Mouse (Mus musculus): Measurements from ENCODE around the gene Scube3. TPM values are rescaled to one million over a fixed set of nuclear protein-coding genes. Genes with fewer than 3 reads are reported as not detected.

The Scube3 gene
- total RNA-seq, 2 experiments from 2014 or later, result 0.56 to 0.63 TPM

- DNase-seq, result peak; percentile 78
These were observed 8.7 kb upstream of the Scube3 start for GRCm38 (mm10) chr17:28133193-28133592.

DNA sequence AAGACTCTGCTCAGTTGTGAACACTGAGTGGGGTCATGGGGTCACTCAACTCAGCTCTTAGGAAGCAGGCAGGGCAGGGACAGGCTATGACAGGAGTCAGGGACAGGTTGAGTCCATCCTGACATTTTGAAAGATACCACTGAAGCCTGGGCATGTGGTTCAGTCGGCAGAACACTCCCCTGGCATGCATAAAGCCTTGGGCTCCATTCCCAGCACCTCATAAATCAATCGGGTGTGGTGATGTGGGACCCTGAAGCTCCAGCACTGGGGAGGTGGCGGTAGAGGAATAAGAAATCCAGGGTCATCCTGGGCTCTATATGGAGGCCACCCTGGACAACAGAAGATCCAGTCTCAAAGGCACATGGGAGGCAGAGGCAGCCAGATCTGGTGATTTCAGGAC lies 6.4 kb upstream of the Scube3 start:
- no peak for DNase-seq

DNA sequence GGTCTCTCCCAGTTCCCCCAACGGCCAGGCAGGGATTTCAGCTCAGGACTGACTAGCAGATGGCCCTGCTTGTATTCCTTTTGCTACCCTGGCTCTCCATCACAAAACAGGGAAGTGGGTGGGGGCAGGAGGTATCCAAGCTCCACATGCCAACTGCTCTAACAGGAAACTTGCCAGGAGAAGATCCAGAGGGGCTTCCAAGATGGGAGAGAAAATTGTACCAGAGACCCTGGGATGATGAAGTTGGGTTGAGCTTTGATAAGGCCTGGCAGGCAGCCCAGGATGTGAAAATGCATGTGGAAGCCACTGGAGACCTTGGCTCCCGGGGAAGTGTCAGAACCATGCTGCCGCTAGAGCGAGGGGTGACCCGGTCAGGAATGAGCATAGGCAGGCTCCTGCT lies 5.7 kb upstream of the Scube3 start:
- no peak for DNase-seq

DNA sequence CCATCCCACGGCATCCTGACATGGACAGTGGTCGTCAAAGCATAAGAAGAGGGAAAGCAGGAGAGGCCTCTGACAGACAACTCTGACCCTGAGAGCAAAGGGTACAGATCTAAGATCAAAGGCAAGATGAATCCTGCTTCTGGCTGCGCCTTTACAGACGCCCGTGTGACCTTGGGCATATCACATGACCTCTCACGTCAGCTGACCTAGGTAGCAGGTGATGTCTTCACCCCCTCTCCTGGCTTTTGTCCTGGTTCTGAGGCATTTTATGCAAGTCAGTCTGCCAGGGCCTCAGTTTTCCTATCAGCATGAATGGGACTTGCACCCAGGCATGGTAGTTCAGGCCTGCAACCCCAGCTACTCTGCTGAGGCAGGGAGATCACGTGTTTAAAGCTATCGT lies 3.9 kb upstream of the Scube3 start:
- DNase-seq, result no peak

GRCm38 (mm10) chr17:28138685-28139084 lies 3.3 kb upstream of the Scube3 start:
- no peak for DNase-seq

GRCm38 (mm10) chr17:28140431-28141204 lies 1.3 kb upstream of the Scube3 start:
- no peak for DNase-seq

GRCm38 (mm10) chr17:28141205-28141650 lies 713 bp upstream of the Scube3 start:
- no peak for DNase-seq

DNA sequence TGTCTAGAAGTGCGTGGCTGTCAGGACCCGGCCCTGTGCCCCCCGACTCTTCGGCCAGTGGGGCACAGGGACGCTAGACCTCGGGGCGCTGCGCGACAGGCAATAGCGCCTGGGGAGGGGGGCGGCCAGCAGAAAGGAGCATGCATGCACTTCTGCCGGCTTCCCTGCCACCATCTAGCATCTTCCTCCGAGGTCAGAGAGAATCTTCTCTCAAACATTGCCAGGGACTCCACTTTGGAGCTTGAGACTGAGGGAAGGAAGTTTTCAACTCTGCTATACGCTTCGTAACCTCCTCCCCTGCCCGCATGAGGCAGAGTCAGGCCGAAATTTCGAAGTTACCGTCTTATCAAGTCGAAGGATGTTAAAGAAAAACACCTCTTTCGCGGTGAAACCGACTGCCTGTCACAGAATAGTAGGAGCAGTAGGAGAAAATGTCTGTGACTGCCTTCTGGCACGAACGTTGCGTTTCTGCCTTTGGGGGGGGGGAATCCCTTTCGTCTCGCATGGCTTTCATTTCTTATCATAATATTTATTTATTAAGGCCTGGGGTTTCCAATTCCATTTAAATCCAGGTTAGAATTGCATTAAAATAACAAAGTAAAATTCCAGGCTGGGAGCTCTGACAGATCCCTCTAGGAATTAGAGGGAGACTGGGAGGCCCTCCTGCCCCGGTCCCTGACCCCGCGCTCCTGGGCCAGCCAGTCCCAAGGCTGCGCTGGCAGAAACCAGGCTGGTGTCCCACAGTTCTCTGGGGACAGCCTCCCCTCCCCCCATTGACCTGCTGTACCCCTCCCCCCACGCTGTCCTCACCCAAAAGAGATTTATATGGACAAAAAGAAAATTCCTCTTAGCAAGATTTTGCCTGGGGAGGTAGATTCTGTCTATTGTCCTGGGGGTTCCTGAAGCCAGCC lies 1.0 kb downstream of the Scube3 start:
- no peak for DNase-seq

DNA sequence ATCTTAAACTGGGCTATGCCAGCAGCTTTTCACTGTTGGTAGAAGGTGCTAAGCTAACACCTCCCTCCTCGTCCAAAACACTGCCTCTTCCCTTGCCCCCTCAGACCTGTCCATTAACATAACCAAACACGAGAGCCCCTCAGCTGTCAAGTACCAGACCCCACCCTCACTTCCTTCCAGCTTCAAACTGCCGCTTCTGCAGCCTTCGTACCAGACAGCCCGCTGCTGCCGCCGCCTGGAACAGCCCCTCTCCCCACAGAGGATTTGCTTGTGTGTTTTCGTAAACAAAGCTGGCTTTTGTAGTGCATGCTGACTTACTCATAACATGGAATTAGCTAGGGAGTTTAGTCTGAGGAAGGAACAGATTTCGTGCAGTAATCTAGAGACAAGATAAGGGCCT lies 1.8 kb downstream of the Scube3 start:
- DNase-seq, result no peak

DNA sequence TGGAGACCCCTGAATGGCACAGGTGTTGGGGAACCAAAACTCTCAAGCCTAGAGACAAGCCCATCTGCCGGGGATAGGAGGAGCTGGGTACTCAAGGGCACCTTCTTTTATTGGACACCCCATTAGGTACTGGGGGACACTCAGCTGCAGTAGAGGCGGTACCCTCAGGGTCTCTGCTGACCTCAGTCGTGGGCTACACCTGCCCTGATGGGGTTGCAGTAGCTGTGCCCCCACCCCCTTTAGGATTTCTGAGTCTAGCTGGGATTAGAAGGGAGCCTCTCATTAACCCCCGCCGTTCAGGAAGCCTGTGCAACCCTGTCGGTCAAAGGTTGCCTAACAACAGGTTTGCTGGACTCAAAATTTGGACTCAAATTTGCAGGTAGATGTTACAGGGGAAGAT lies 2.3 kb downstream of the Scube3 start:
- DNase-seq, result no peak

DNA sequence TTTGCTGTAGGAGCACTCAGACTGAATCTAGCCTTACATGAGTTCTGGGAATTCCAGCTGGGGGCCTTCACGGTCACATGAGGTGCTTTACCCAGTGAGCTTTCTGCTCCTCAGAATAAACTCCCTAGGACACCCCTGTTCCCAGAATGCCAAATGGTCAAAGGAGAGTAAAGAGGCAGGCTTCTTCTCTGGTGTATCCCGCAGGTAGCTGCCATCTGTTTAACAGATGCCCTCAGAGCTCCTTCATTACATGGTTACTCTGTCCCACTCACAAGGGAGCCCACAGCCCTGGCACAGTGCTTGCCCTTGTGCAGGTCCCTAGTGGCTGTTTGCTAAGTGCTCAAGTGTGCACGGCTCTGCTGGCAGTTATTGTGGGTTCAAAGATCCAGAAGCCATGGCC lies 6.3 kb downstream of the Scube3 start:
- no peak for DNase-seq

GRCm38 (mm10) chr17:28149734-28150133 lies 7.8 kb downstream of the Scube3 start:
- DNase-seq, result no peak

DNA sequence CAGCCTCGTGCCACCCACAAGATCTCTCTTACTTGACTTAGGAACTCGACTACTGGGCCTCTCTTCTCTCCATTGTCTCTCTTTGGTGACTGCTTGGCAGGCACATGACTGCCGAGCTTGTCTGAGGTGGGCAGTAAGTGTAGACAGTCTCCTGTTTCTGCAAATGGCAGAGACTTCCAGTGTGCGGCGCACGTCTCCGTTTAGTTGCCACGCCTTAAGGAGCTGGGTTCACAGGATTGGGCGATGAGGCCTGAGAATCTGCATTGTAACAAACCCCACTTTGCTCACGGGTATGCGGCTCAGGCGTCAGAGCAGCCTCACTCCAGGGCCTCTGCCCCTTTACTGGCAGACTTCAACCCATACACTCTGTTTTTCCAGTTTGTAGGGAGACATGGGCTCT lies 8.5 kb downstream of the Scube3 start:
- no peak for DNase-seq

- no peak for DNase-seq
These were observed 11.2 kb downstream of the Scube3 start for GRCm38 (mm10) chr17:28153095-28153494.

DNA sequence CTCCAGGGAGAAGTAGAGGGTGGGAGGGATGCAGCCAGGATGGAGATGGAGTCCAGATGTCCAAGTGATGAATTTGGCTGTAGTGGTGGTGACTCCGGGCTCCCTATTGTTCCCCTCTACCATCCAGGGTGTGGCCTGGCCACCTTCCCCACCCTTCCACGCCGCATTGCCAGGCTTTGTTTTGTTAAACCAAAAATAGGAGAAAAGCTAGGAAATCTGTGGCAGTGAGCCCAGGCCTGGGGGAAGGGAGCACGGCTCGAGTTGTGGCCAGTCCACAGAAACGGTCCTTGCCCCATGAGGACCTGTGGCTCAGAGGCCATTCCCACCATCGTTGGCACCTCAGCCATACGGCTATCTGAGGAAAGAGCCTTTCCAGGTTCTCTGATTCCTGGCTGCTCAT lies 13.0 kb downstream of the Scube3 start:
- no peak for DNase-seq

GRCm38 (mm10) chr17:28160361-28160760 lies 18.4 kb downstream of the Scube3 start:
- no peak for DNase-seq

DNA sequence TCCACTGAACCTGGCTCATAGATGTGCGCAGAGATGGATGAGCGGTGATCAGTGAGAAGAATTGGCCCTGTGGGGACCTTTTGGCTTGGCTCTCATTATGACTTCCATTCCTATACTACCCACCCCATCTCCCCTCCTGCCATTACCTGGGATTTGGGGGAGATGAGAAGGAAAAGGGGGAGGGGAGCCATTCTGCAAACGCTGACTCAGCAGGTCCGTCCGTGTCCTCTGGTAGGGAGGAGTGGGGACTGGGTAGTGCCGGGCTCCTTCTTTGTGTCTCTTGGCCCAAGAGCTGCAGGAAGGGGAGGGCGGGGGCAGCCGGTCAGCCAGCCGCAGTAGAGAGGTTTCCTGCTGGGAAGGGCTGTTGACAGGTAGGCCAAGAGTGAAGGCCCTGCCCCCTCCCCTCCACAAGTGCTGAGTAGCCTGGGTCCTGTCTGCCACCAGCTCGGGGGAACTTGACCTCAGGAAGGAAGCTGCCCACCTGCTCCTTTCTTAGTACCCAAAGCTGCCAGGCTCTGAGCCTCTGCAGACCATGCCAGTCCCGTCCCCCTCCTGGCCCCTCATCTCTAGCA lies 19.5 kb downstream of the Scube3 start:
- DNase-seq, result no peak

DNA sequence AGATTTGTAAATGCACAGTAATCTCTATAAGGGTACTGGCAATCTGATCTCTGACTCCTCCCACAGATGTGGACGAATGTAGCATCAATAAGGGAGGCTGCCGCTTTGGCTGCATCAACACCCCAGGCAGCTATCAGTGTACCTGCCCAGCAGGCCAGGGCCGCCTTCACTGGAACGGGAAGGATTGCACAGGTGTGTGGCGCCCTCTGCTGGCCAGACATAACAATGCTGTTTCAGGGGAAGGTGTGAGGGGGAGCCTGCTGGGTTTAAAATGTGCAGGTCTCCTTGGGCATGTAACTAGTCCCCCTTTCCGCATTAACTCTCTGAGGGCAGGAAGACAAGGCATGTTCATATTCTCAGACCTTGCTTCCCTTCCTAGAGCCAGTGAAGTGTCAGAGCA lies 21.7 kb downstream of the Scube3 start:
- peak; percentile 82 for DNase-seq

GRCm38 (mm10) chr17:28170460-28171305 lies 28.7 kb downstream of the Scube3 start:
- no peak for DNase-seq

GRCm38 (mm10) chr17:28172690-28173089 lies 30.7 kb downstream of the Scube3 start:
- DNase-seq, result no peak

- DNase-seq, result peak; percentile 93
These were observed 35.0 kb downstream of the Scube3 start, which contains the start of gene Zfp523 for GRCm38 (mm10) chr17:28176775-28177539. Gene Zfp523, plus strand, starts transcription at chr17:28177129.
